Mouse (Mus musculus) hindbrain, postnatal 0 days (tissue): ENCODE results near the gene Efcab3. TPM values are rescaled to one million over a fixed set of nuclear protein-coding genes. Genes with fewer than 3 reads are reported as not detected.
A peak's percentile ranks its signal among the peaks of the same experiment; 100 is the strongest.

Source experiments
- ATAC-seq: fragments of 200-750 bp; cut with Nextera tagmentation; 2 replicates; pipeline ENCODE4 v1.8.0; 2017; ENCODE audit warnings: mild to moderate bottlenecking, moderate TSS enrichment, moderate library complexity
- DNase-seq: peaks from one replicate; pipeline ENCODE4 v3.0.0-alpha.2; 2015; ENCODE audit warnings: low spot score
- H3K27ac ChIP-seq: fragments of 300-500 bp; sonication (generic); 2 replicates; pipeline ENCODE4 v1.5.1; 2014; ENCODE audit warnings: mild to moderate bottlenecking
- H3K27me3 ChIP-seq: fragments of 300-500 bp; sonication (generic); 2 replicates; pipeline ENCODE4 v1.6.1; 2014; ENCODE audit warnings: low read length, mixed read lengths; ENCODE audit not compliant: insufficient read depth
- H3K36me3 ChIP-seq: fragments of 300-500 bp; sonication (generic); 2 replicates; pipeline ENCODE4 v1.6.1; 2014; ENCODE audit warnings: low read length, mixed read lengths; ENCODE audit not compliant: insufficient read depth
- H3K4me1 ChIP-seq: fragments of 300-500 bp; sonication (generic); 2 replicates; pipeline ENCODE4 v1.6.1; 2014; ENCODE audit warnings: antibody characterized with exemption, low read length, mixed read lengths; ENCODE audit not compliant: insufficient read depth
- H3K4me2 ChIP-seq: fragments of 300-500 bp; sonication (generic); 2 replicates; pipeline ENCODE4 v1.6.1; 2014; ENCODE audit warnings: low read depth, mild to moderate bottlenecking, low read length, moderate library complexity, mixed read lengths
- H3K4me3 ChIP-seq: fragments of 300-500 bp; sonication (generic); 2 replicates; pipeline ENCODE4 v1.5.1; 2014; ENCODE audit warnings: low read length
- H3K9ac ChIP-seq: fragments of 300-500 bp; sonication (generic); replicated peaks from 2 replicates; pipeline ENCODE4 v1.6.1; 2014; ENCODE audit warnings: mild to moderate bottlenecking, low read length, moderate library complexity, mixed read lengths
- H3K9me3 ChIP-seq: fragments of 300-500 bp; sonication (generic); 2 replicates; pipeline ENCODE4 v1.6.1; 2016; ENCODE audit warnings: low read length, mixed read lengths
- CTCF ChIP-seq: IDR thresholded peaks from 2 replicates; pipeline ENCODE4 v1.5.1; 2016; ENCODE audit warnings: antibody characterized with exemption, control low read depth, low read depth
- WGBS: fragments of 180-500 bp; shearing (Covaris S2); extraction: QIAGEN DNeasy Blood & Tissue Kit; methylation state at CpG from one replicate; pipeline ENCODE4 v1.1.7; 2014; 5-methylcytosine and 5-hydroxymethylcytosine counted together
- polyA plus RNA-seq: library from polyadenylated mRNA; unstranded; fragments of >200 nt; fragmentation: Nextera tagmentation; extraction: Ambion mirVana; gene quantifications from 2 replicates; pipeline ENCODE4 v1.2.1, GENCODE M21; 2015
- total RNA-seq: library from RNA; depleted of rRNA; stranded (reverse); fragments of >200 nt; gene quantifications from 2 replicates; pipeline ENCODE4 v1.2.3, GENCODE M21; 2014

Efcab3 gene
- total and polyA plus RNA-seq, 2 experiments from 2014 or later = 0.25 TPM; not detected in 1

- Histone ChIP-seq H3K9ac (no peak overlapping the region), H3K9me3 (no peaks in the 10 kb centered on the region), H3K4me1 (peaks cover 5% of the 10 kb centered on the region; the same call in 1 of the 2 replicates), H3K36me3 (no peaks in the 10 kb centered on the region), H3K4me2 (no peak overlapping the region), H3K4me3 (no peak overlapping the region), H3K27me3 (no peaks in the 10 kb centered on the region), H3K27ac (no peak overlapping the region)
- WGBS = 89% methylated on average over 11 of the region's 11 CpGs
- no peak for DNase-seq
- ATAC-seq = no peak
- no peak for TF ChIP-seq CTCF
Measured at GRCm38 (mm10) chr11:105152357-105152899, 89.0 kb downstream of the Efcab3 start.

- no peak overlapping the region for H3K4me3 ChIP-seq
- H3K4me1 ChIP-seq = peaks cover 5% of the 10 kb centered on the region; the same call in 1 of the 2 replicates
- no peak overlapping the region for H3K9ac ChIP-seq
- TF ChIP-seq CTCF = no peak
- H3K9me3 ChIP-seq = no peaks in the 10 kb centered on the region
- no peak overlapping the region for H3K27ac ChIP-seq
- ATAC-seq (peak; percentile 70), DNase-seq (peak; percentile 48)
- 17% methylated on average over 12 of the region's 12 CpGs for WGBS
- no peaks in the 10 kb centered on the region for H3K27me3 ChIP-seq
- H3K4me2 ChIP-seq = no peak overlapping the region
- H3K36me3 ChIP-seq = no peaks in the 10 kb centered on the region
Measured at GRCm38 (mm10) chr11:105153068-105153833, 89.9 kb downstream of the Efcab3 start.

GRCm38 (mm10) chr11:105155915-105156314, 92.5 kb downstream of the Efcab3 start:
- no peak overlapping the region for H3K27ac ChIP-seq
- TF ChIP-seq CTCF = no peak
- H3K4me2 ChIP-seq = no peak overlapping the region
- WGBS = 89% methylated on average over 4 of the region's 4 CpGs
- H3K4me1 ChIP-seq = peaks cover 5% of the 10 kb centered on the region; the same call in 1 of the 2 replicates
- ATAC-seq = no peak
- no peak overlapping the region for H3K9ac ChIP-seq
- no peak overlapping the region for H3K4me3 ChIP-seq
- DNase-seq = no peak
- no peaks in the 10 kb centered on the region for H3K36me3 ChIP-seq
- no peaks in the 10 kb centered on the region for H3K9me3 ChIP-seq
- no peaks in the 10 kb centered on the region for H3K27me3 ChIP-seq

- no peak for DNase-seq
- TF ChIP-seq CTCF = no peak
- Histone ChIP-seq H3K4me2 (no peak overlapping the region), H3K4me1 (peaks cover 5% of the 10 kb centered on the region; the same call in 1 of the 2 replicates), H3K9ac (no peak overlapping the region), H3K9me3 (no peaks in the 10 kb centered on the region), H3K27me3 (no peaks in the 10 kb centered on the region), H3K4me3 (no peak overlapping the region), H3K27ac (no peak overlapping the region), H3K36me3 (no peaks in the 10 kb centered on the region)
- 89% methylated on average over 19 of the region's 19 CpGs for WGBS
- no peak for ATAC-seq
Measured at GRCm38 (mm10) chr11:105156748-105157267, 93.4 kb downstream of the Efcab3 start.

- Histone ChIP-seq H3K36me3 (no peaks in the 10 kb centered on the region), H3K9me3 (no peaks in the 10 kb centered on the region), H3K9ac (no peak overlapping the region), H3K4me1 (peaks cover 5% of the 10 kb centered on the region; the same call in 1 of the 2 replicates), H3K4me2 (no peak overlapping the region), H3K27me3 (no peaks in the 10 kb centered on the region), H3K4me3 (no peak overlapping the region), H3K27ac (no peak overlapping the region)
- no peak for DNase-seq
- no peak for TF ChIP-seq CTCF
- ATAC-seq = no peak
Measured at GRCm38 (mm10) chr11:105158047-105158446, 94.7 kb downstream of the Efcab3 start.

GRCm38 (mm10) chr11:105159673-105160360, 96.4 kb downstream of the Efcab3 start:
- DNase-seq (no peak), ATAC-seq (no peak)
- WGBS = 55% methylated on average over 6 of the region's 6 CpGs
- Histone ChIP-seq H3K9me3 (no peaks in the 10 kb centered on the region), H3K4me2 (no peak overlapping the region), H3K36me3 (no peaks in the 10 kb centered on the region), H3K4me3 (no peak overlapping the region), H3K9ac (no peak overlapping the region), H3K4me1 (no peaks in the 10 kb centered on the region), H3K27me3 (no peaks in the 10 kb centered on the region), H3K27ac (no peak overlapping the region)
- TF ChIP-seq CTCF = no peak
